Mouse (Mus musculus) embryonic facial prominence, embryonic 11.5 days (tissue): ENCODE measurements at regions not wholly inside any gene's neighbourhood (a gene's known extent, or its start where the extent isn't known, plus 50 kb on each side); places are given as distances from the start of the nearest gene placed in this dataset.

ENCODE experiments used
- ATAC-seq: fragments of 200-750 bp; cut with Nextera tagmentation; replicated peaks from 2 replicates; pipeline ENCODE4 v1.8.0; 2017; ENCODE audit warnings: low read depth; ENCODE audit not compliant: insufficient number of reproducible peaks, low FRiP score, low TSS enrichment
- DNase-seq: peaks from one replicate; pipeline ENCODE4 v3.0.0-alpha.2; 2015; ENCODE audit warnings: low spot score
- H3K27ac ChIP-seq: fragments of 300-500 bp; sonication (generic); replicated peaks from 2 replicates; pipeline ENCODE4 v1.5.1; 2014; ENCODE audit warnings: mild to moderate bottlenecking, low read depth, low read length, control low read depth
- H3K27me3 ChIP-seq: fragments of 300-500 bp; sonication (generic); 2 replicates; pipeline ENCODE4 v1.6.1; 2014; ENCODE audit warnings: mild to moderate bottlenecking, low read length, moderate library complexity, mixed read lengths; ENCODE audit not compliant: control insufficient read depth, insufficient read depth
- H3K36me3 ChIP-seq: fragments of 300-500 bp; sonication (generic); replicated peaks from 2 replicates; pipeline ENCODE4 v1.6.1; 2014; ENCODE audit warnings: low read depth, mild to moderate bottlenecking, low read length, moderate library complexity, mixed read lengths; ENCODE audit not compliant: control insufficient read depth, insufficient read depth
- H3K4me1 ChIP-seq: fragments of 300-500 bp; sonication (generic); 2 replicates; pipeline ENCODE4 v1.6.1; 2014; ENCODE audit warnings: low read length, mixed read lengths; ENCODE audit not compliant: control insufficient read depth, insufficient read depth
- H3K4me2 ChIP-seq: fragments of 300-500 bp; sonication (generic); 2 replicates; pipeline ENCODE4 v1.6.1; 2014; ENCODE audit warnings: low read depth, mild to moderate bottlenecking, control low read depth, low read length, moderate library complexity
- H3K4me3 ChIP-seq: fragments of 300-500 bp; sonication (generic); 2 replicates; pipeline ENCODE4 v1.5.1; 2014; ENCODE audit warnings: low read depth, low read length, control low read depth
- H3K9ac ChIP-seq: fragments of 300-500 bp; sonication (generic); replicated peaks from 2 replicates; pipeline ENCODE4 v1.6.1; 2014; ENCODE audit warnings: mild to moderate bottlenecking, control low read depth, low read length
- H3K9me3 ChIP-seq: fragments of 300-500 bp; sonication (generic); replicated peaks from 2 replicates; pipeline ENCODE4 v1.6.1; 2016; ENCODE audit warnings: mild to moderate bottlenecking, low read length, inconsistent platforms, mixed read lengths; ENCODE audit not compliant: control insufficient read depth
- WGBS: fragments of 180-500 bp; shearing (Covaris S2); extraction: QIAGEN DNeasy Blood & Tissue Kit; methylation state at CpG from one replicate; pipeline ENCODE4 v1.1.7; 2014; 5-methylcytosine and 5-hydroxymethylcytosine counted together

DNA sequence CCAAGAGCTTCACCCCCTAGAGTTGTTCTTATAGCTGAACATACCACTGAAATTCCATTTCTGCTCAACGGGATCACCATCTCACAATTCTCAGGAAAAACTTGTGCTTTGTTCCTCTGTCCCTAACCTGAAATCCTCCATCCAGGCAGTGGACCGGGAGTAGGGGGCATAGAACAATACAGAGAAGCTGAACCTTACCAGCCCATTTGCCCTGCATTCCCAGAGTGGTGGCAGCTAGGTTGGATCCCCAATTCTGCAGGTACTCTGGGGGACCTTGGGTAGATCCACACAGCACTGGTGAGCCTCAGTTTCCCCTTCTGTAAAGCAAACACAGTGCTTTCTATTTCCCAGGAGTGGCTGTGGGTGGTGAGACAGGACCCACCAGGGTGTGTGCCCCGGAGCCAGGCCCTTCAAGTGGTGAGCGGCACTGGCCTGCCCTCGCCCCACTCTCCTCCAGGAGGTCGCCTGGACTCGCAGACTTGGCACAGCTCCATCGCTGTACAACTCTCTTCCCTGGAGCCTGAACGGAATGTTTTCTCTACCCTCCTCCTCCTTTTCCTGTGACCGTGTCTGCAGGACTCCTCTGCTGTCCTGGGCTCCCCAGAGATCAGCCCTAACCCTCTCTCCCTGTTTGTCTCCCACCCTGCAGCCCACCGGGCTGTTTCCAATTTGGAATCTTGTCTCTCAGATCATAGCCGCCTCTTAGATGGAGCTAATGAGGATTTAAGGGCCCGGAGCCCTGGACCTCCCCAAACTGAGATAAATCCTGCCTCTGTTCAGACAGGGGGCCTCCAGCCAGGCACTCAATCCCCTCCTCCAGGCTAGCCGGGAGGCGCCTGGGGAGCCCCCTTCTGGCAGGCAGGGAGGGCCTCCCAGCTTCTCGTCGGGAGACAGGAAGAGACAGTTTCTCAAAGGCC lies 52.3 kb upstream of the Cux1 start:
- no peak overlapping the region for H3K4me3 ChIP-seq
- H3K4me1 ChIP-seq, result peaks cover 7% of the 10 kb centered on the region
- H3K36me3 ChIP-seq, result no peaks in the 10 kb centered on the region
- no peak overlapping the region for H3K9ac ChIP-seq
- WGBS, result 7% methylated on average over 17 of the region's 17 CpGs
- DNase-seq, result peak; percentile 67
- no peak overlapping the region for H3K27ac ChIP-seq
- no peak for ATAC-seq
- H3K4me2 ChIP-seq, result peak overlapping the region; percentile 10; the same call in 1 of the 2 replicates
- no peaks in the 10 kb centered on the region for H3K9me3 ChIP-seq
- H3K27me3 ChIP-seq, result peaks cover 6% of the 10 kb centered on the region

DNA sequence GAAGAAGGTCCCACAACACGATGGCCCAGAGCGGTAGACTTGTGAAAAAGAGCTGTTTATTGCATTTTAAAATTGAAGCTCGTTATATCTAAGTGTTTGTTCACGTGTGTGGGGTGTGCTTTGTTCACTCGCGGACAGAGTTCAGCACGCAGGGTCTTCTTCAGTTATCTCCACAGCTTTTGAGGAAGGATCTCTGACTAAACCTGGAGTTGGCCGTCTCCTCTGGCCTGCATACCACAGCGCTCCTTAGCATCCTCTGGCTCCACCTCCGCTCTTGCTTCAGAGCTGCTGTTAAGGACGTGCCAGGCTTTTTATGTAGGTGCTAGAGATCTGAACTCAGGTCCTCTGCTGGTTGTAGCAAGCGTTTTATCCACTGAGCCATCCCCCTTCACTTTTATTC lies 52.9 kb upstream of the Cux1 start:
- ATAC-seq (no peak), DNase-seq (no peak)
- WGBS, result 21% methylated on average over 12 of the region's 12 CpGs
- Histone ChIP-seq H3K27me3 (peaks cover 6% of the 10 kb centered on the region), H3K4me2 (no peak overlapping the region; the same call in 1 of the 2 replicates), H3K27ac (no peak overlapping the region), H3K36me3 (no peaks in the 10 kb centered on the region), H3K4me3 (no peak overlapping the region), H3K9ac (no peak overlapping the region), H3K4me1 (peaks cover 7% of the 10 kb centered on the region), H3K9me3 (no peaks in the 10 kb centered on the region)

DNA sequence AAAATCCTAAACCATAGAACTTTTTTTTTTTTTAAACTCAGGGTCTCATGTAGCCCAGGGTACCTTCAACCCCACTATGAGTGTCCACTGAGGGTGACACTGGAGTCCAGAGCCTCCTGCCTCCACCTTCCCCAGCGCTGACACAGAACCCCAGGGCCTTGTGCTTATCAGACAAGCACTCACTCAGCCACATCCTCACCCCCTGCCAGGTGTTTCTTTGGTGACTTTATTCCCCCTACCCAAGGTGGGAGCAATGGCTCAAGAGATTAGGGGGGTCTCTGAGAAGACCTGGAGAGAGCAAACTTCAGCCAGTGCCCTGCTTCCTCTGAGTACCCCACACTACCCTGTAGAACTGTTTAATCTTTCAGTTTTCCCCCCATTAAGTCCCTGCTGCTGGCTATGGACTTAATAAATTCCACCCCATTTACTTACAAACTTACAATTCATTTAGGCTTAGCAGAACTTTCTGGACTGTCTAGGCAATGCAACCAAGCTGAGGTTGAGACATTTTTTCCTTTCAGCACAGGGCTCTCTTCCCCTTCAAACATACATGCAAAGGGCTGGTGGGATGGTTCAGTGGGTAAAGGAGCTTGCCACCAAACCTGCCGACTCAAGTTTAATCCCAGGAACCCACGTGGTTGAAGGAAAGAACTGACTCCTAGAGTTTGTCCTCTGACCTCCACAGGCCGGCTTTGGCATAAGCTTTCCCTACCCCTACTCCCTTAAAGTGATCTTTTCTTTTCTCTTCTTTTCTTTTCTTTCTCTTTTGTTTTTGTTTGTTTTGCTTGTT lies 54.2 kb upstream of the Cux1 start:
- Histone ChIP-seq H3K4me2 (no peak overlapping the region), H3K36me3 (no peaks in the 10 kb centered on the region), H3K9ac (no peak overlapping the region), H3K4me3 (no peak overlapping the region), H3K9me3 (no peaks in the 10 kb centered on the region), H3K27ac (no peak overlapping the region), H3K4me1 (peaks cover 7% of the 10 kb centered on the region), H3K27me3 (peaks cover 6% of the 10 kb centered on the region)
- DNase-seq (no peak), ATAC-seq (no peak)
- 23% methylated on average over 4 of the region's 4 CpGs for WGBS

DNA sequence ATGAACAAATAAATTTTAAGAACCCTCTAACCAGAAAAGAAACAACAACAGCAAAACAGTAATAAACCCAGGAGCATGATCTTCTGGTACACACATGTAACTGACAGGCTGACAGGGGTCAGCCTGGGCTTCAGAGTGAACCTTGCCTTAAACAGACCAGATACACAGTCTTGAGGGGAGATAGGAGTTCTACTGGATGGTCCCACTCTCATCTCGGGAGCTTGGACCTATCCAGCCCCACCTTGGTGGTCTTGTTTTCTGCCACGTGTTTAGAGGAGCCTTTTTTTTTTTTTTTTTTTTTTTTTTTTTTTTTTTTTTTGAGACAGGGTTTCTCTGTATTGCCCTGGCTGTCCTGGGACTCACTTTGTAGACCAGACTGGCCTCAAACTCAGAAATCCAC lies 54.9 kb upstream of the Cux1 start:
- Histone ChIP-seq H3K4me1 (peaks cover 7% of the 10 kb centered on the region), H3K36me3 (no peaks in the 10 kb centered on the region), H3K9me3 (no peaks in the 10 kb centered on the region), H3K4me3 (no peak overlapping the region), H3K27ac (no peak overlapping the region), H3K9ac (no peak overlapping the region), H3K4me2 (no peak overlapping the region), H3K27me3 (peaks cover 6% of the 10 kb centered on the region)
- ATAC-seq, result no peak
- no peak for DNase-seq
- WGBS, result 7% methylated on average over 2 of the region's 2 CpGs

DNA sequence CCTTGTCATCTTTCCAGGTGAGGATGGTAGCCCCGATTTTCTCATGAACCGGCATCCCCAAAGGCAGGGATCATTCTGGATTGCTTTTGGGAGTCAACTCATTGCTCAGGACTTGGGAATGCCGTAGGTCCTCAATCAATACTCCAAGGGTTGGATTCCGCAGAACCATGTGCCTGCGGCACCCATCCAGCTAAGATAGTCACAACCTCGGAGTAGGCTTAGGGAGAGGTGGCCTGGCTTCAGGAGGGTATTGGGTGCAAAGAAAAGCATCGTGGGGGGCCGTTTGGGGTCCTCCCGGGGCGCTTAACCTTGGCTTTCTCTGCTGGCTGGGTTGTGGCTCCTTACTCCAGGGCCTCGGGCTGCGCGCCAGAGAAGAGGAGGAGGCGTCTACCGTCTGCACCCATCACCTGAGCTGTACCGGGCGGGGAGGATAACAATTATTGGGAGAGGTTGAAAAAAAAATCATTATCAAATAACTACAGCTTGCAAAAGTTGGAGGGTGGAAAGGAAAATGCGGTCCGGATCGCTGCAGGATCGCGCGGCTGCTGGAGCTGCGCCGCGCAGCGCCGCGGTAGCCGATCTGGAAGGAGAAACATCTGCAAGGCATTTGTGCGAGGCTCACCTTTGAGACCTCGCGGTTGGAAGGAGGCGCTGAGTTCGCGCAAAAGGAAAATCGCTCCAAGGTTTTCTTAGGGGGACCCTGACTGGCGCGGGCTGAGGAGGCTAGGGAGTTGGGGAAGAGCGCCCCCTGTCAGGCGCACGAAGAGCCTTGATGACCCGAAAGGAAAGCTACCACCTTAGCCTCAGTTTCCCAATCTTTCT lies 55.6 kb upstream of the Cux1 start:
- H3K9ac ChIP-seq, result peak overlapping the region; percentile 41
- no peaks in the 10 kb centered on the region for H3K9me3 ChIP-seq
- DNase-seq, result peak; percentile 97
- peak; percentile 64 for ATAC-seq
- H3K4me2 ChIP-seq, result peak overlapping the region; percentile 71
- H3K27me3 ChIP-seq, result peaks cover 6% of the 10 kb centered on the region
- no peak overlapping the region for H3K27ac ChIP-seq
- peaks cover 7% of the 10 kb centered on the region for H3K4me1 ChIP-seq
- peak overlapping the region; percentile 27 for H3K4me3 ChIP-seq
- no peaks in the 10 kb centered on the region for H3K36me3 ChIP-seq
- 2% methylated on average over 43 of the region's 43 CpGs for WGBS

DNA sequence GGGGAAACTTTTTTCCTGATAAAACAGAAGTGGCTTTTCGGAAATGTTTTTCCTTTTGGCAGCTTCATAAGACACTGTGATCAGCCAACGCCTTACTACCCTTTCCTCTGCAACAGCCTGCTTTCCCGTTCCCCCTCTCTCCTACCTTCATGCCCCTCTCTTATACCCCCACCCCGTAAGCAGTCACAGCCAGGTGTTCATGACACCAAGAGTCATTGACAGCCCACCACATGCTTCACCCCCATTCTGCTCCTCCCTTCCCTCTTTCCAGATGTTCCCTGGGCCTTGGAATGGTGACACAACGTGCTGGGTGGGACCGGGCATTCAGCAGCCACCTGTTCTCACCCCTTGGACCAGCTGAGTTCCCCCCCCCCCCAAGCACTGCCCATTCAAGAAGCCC lies 56.5 kb upstream of the Cux1 start:
- H3K9ac ChIP-seq, result no peak overlapping the region
- 60% methylated on average over 6 of the region's 6 CpGs for WGBS
- H3K4me3 ChIP-seq, result no peak overlapping the region
- H3K36me3 ChIP-seq, result no peaks in the 10 kb centered on the region
- H3K27ac ChIP-seq, result no peak overlapping the region
- H3K4me2 ChIP-seq, result no peak overlapping the region
- DNase-seq (no peak), ATAC-seq (no peak)
- H3K9me3 ChIP-seq, result no peaks in the 10 kb centered on the region
- H3K27me3 ChIP-seq, result peaks cover 6% of the 10 kb centered on the region
- H3K4me1 ChIP-seq, result peaks cover 7% of the 10 kb centered on the region

DNA sequence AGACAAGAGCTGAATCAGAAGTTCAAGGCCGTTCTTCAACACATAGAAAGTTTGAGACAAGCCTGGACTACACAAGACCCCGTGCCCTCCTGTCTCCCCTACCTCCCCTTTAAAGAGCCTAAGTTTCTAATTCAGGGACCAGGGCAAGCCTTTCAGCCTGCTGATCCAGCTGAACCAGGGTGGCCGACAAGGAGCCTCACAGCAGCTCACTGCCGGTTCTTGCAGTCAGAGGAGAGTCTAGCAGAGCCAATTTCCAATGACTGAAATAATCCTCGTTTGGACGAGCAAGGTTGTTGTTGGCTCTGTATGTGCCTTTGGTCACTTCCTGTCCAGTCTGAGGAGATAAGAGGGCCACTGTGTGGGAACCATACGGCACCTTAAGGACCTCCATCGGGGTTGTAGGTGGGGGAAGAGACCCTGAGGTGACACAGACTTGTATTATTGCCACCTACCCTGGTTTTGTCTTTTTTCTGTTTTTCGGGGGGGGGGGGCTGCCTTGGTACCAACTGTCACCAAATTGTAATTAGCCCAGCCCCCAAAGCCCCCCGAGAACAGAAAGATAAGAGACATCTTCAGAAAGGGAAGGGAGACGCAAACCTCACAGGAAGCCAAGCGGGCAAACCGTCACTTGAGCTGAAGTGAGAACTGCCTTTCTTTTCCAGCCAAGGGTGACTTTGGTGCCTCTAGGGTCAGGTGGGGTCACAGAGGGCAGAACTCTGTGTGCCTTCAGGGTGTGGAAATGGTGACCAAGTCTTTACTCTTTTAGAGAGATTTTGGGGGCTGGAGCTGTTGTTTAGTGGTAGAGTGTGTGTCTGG lies 58.1 kb upstream of the Cux1 start:
- ATAC-seq (no peak), DNase-seq (no peak)
- no peak overlapping the region for H3K4me3 ChIP-seq
- H3K27ac ChIP-seq, result no peak overlapping the region
- no peaks in the 10 kb centered on the region for H3K36me3 ChIP-seq
- WGBS, result 38% methylated on average over 13 of the region's 13 CpGs
- no peak overlapping the region for H3K4me2 ChIP-seq
- H3K27me3 ChIP-seq, result peaks cover 6% of the 10 kb centered on the region
- H3K9me3 ChIP-seq, result no peaks in the 10 kb centered on the region
- H3K4me1 ChIP-seq, result peaks cover 3% of the 10 kb centered on the region
- H3K9ac ChIP-seq, result no peak overlapping the region
